Mouse (Mus musculus) heart, adult 2 months (tissue): Measurements from ENCODE around the gene Elmo1. TPM values are rescaled to one million over a fixed set of nuclear protein-coding genes. Genes with fewer than 3 reads are reported as not detected.

Experiments used
- DNase-seq, 2 experiments: peaks; one replicate each; pipeline ENCODE4 v3.0.0; 2021
- H3K27ac ChIP-seq: fragments of 200-600 bp; 2 replicates; pipeline ENCODE4 v1.8.1; 2022
- H3K27me3 ChIP-seq: fragments of 200-500 bp; 2 replicates; pipeline ENCODE4 v1.6.1; 2012; ENCODE audit warnings: mild to moderate bottlenecking, low read length, inconsistent platforms, mixed read lengths; ENCODE audit not compliant: control insufficient read depth, insufficient read depth
- H3K36me3 ChIP-seq: fragments of 200-500 bp; 2 replicates; pipeline ENCODE4 v1.6.1; 2012; ENCODE audit warnings: low read length, inconsistent platforms; ENCODE audit not compliant: control insufficient read depth, insufficient read depth
- H3K4me1 ChIP-seq: fragments of 200-500 bp; 2 replicates; pipeline ENCODE4 v1.6.1; 2011; ENCODE audit warnings: low read length; ENCODE audit not compliant: control insufficient read depth, insufficient read depth
- H3K4me3 ChIP-seq: fragments of 200-600 bp; 2 replicates; pipeline ENCODE4 v1.8.1; 2022
- H3K79me2 ChIP-seq: fragments of 200-500 bp; replicated peaks from 2 replicates; pipeline ENCODE4 v1.6.1; 2012; ENCODE audit warnings: mild to moderate bottlenecking, inconsistent platforms, low read length, moderate library complexity, mixed read lengths; ENCODE audit not compliant: control insufficient read depth, insufficient read depth
- H3K9ac ChIP-seq: fragments of 200-500 bp; 2 replicates; pipeline ENCODE4 v1.6.1; 2012; ENCODE audit warnings: low read depth, mild to moderate bottlenecking, control low read depth, inconsistent platforms, low read length, mixed read lengths
- CTCF ChIP-seq: fragments of 200-600 bp; IDR thresholded peaks from 2 replicates; pipeline ENCODE4 v1.8.1; 2022; ENCODE audit warnings: antibody characterized with exemption, mild to moderate bottlenecking, moderate library complexity
- EP300 ChIP-seq: fragments of 200-500 bp; IDR thresholded peaks from 2 replicates; pipeline ENCODE4 v1.6.1; 2011; ENCODE audit warnings: low read depth, low read length, control low read depth; ENCODE audit not compliant: insufficient read depth
- POLR2A ChIP-seq: fragments of 200-500 bp; IDR thresholded peaks from 2 replicates; pipeline ENCODE4 v1.6.1; 2011; ENCODE audit warnings: mild to moderate bottlenecking, low read depth, low read length, control low read depth; ENCODE audit not compliant: insufficient read depth
- WGBS: fragments of 180-500 bp; shearing (Covaris S2); methylation state at CpG from one replicate; pipeline ENCODE4 v1.1.7; 2018; 5-methylcytosine and 5-hydroxymethylcytosine counted together
- intact Hi-C: fragments of 180-260 bp; cut with DNase I; formaldehyde crosslinking; loops from one replicate; pipeline ENCODE4 v1.15.1; 2025
- polyA plus RNA-seq: library from polyadenylated mRNA; depleted of rRNA; stranded (reverse); fragments of >200 nt; gene quantifications from 2 replicates; pipeline ENCODE4 v1.2.3, GENCODE M21; 2012
- total RNA-seq, 2 experiments: library from RNA; stranded (reverse); gene quantifications; 2 replicates each; pipeline ENCODE4 v1.2.3; 2021

Gene Elmo1
- total and polyA plus RNA-seq, 3 experiments: 7.0 to 9.1 (median 7.1) TPM

DNA sequence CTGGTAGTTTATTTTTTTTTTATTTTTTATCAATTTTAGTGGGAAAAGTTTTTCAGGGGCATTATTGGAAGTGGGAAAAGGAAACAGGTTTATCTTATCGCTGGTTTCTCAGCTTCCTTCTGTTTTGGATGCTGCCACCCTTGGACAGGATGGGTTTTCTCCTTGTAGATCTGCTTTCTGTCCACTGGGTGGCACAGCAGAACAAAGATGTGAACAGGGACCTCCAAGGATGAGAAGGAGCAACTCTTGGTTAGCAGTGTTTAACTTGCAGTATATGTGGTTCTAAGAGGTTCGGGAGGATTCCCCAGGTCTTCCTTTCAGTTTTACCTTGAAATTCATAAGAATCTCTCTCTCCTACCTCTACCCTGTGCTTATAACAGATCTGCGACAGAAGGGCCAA is 209.0 kb downstream of the Elmo1 start:
- H3K36me3 ChIP-seq: no peaks in the 10 kb centered on the region
- no peaks in the 10 kb centered on the region for H3K79me2 ChIP-seq
- peak; percentile 79 for TF ChIP-seq CTCF
- TF ChIP-seq EP300: no peak
- intact Hi-C loops: loop anchor here (2.0 kb wide), 1 partner anchor 735 kb away; no protein-coding TSS in a partner anchor
- H3K9ac ChIP-seq: no peak overlapping the region
- WGBS: 68% methylated on average over 3 of the region's 3 CpGs
- no peaks in the 10 kb centered on the region for H3K4me1 ChIP-seq
- no peak overlapping the region for H3K4me3 ChIP-seq
- no peak overlapping the region for H3K27ac ChIP-seq
- no peaks in the 10 kb centered on the region for H3K27me3 ChIP-seq
- DNase-seq: no peak

- intact Hi-C loops: no loop called here
- H3K27me3 ChIP-seq: no peaks in the 10 kb centered on the region
- no peak overlapping the region for H3K9ac ChIP-seq
- H3K79me2 ChIP-seq: no peaks in the 10 kb centered on the region
- H3K27ac ChIP-seq: no peak overlapping the region
- DNase-seq: no peak
- H3K4me1 ChIP-seq: no peaks in the 10 kb centered on the region
- no peak overlapping the region for H3K4me3 ChIP-seq
- WGBS: 85% methylated on average over 3 of the region's 3 CpGs
- H3K36me3 ChIP-seq: no peaks in the 10 kb centered on the region
- TF ChIP-seq CTCF (no peak), POLR2A (no peak)
Observed at GRCm38 (mm10) chr13:20300052-20300564, 209.7 kb downstream of the Elmo1 start.

DNA sequence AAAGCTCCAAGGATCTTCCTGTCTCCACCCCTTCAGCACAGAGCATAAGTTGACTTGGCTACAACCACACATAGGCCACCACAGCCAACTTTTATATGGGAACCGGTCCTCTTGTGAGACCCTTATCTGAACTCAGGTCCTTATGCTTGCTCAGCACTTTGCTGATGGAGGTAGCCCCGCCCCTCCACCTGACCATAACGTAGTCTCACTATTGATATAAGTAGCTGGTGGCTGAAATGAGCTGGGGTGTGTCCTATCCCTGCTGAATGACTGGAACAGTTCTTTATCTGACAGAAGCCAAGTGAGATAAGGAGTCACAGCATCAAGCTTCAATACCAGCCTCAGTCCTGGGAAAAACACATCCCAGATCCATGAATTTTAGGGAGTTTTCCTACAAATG is 210.2 kb downstream of the Elmo1 start:
- Histone ChIP-seq H3K79me2 (no peaks in the 10 kb centered on the region), H3K9ac (no peak overlapping the region), H3K4me1 (no peaks in the 10 kb centered on the region), H3K27ac (no peak overlapping the region), H3K27me3 (no peaks in the 10 kb centered on the region), H3K4me3 (no peak overlapping the region), H3K36me3 (no peaks in the 10 kb centered on the region)
- TF ChIP-seq EP300: no peak
- TF ChIP-seq POLR2A: no peak
- no peak for TF ChIP-seq CTCF
- no peak for DNase-seq
- intact Hi-C loops: no loop called here
- WGBS: 67% methylated on average over 3 of the region's 3 CpGs

DNA sequence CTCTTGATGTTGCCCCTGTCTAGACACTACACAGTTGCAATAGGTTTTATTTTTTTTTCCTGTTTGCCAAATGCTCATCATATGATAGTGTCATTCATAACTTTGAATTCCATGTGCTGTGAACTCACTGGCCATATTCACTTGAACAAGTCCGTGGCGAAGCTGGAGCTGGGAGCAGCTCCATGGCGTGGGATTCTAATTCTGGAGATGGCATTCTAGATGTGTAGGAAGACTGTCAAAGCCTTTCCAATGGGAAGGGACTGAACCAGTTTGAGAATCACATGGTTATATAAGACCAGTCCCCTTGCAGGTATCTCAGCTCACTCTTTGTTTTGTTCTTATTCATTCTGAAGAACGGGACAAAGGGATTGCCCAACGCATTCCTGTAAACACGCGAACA is 211.4 kb downstream of the Elmo1 start:
- Histone ChIP-seq H3K27ac (no peak overlapping the region), H3K79me2 (no peaks in the 10 kb centered on the region), H3K4me3 (no peak overlapping the region), H3K36me3 (no peaks in the 10 kb centered on the region), H3K9ac (no peak overlapping the region), H3K4me1 (peaks cover 2% of the 10 kb centered on the region; the same call in 1 of the 2 replicates), H3K27me3 (no peaks in the 10 kb centered on the region)
- WGBS: 95% methylated on average over 7 of the region's 7 CpGs
- TF ChIP-seq EP300 (no peak), POLR2A (no peak), CTCF (no peak)
- intact Hi-C loops: no loop called here
- DNase-seq: no peak

DNA sequence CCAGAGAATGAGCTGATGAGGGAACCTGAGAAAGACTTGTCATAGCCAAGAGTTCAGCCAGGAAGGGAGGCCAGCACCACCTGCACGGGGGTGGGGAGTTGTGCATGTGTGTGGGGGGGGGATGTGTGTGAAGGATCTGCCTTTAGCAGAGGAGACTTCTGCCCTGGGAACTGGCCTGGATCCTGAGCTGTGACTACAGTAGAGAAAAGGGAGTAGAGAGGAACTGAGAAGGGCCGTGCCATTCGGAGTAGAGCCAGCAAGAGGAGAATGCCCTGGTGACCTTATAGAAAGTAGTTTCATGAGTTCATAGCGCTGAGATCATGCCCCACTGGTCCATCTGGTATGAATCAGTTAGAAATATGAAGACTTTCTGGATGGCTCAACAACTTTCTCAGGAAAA is 215.2 kb downstream of the Elmo1 start:
- no peaks in the 10 kb centered on the region for H3K36me3 ChIP-seq
- H3K4me1 ChIP-seq: peaks cover 4% of the 10 kb centered on the region
- H3K27ac ChIP-seq: no peak overlapping the region; the same call in 1 of the 2 replicates
- H3K27me3 ChIP-seq: no peaks in the 10 kb centered on the region
- DNase-seq: no peak
- WGBS: 60% methylated on average over 4 of the region's 4 CpGs
- intact Hi-C loops: no loop called here
- no peak for TF ChIP-seq POLR2A
- no peak for TF ChIP-seq EP300
- no peak for TF ChIP-seq CTCF
- H3K9ac ChIP-seq: no peak overlapping the region
- no peaks in the 10 kb centered on the region for H3K79me2 ChIP-seq
- no peak overlapping the region for H3K4me3 ChIP-seq

DNA sequence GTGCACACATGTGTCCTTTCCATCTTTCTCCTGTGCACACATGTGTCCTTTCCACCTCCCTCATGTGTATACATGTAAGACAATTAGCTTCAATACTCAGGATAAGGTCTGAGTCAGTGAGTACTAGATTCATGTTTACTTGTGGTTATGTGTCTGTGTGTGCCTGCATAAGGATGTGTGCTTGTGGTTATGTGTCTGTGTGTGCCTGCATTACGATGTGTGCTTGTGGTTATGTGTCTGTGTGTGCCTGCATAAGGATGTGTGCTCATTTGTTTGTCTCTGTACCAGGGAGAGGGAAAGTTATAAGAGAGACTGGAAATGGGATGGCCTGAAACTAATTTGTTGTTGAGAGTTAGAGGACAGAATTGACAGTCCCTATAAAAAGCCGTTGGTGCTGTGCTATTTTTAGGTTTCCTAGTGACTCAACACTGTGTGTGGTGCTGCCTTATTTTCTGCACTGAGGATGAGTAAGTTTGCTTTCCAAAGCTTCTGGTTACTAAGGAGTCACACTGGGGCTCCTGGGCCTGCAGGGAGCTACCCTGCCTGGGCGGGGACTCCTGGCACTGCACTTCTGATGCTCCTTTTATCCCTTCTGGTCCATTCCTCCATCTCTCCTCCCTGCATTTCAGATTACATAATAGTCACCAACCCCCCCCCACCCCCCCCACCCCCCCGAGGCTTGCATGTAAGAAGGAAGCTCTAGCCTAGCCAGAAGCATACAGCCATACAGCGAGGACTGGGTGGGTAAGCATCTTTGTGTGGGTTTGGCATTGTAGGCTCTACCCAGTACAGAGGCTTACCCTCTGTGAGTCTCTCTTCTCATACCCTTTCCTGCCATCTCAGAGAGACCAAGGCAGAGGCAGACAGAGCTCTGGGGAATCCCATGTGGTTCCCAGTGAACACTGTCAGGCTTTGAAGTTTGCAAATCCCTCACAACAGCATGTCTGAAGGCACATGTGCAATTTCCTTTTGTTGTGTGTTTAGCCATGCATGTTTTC is 216.1 kb downstream of the Elmo1 start:
- no peak overlapping the region; the same call in 1 of the 2 replicates for H3K9ac ChIP-seq
- TF ChIP-seq EP300: no peak
- no peak for TF ChIP-seq POLR2A
- TF ChIP-seq CTCF: no peak
- peak overlapping the region; percentile 40; the same call in 1 of the 2 replicates for H3K27ac ChIP-seq
- H3K4me3 ChIP-seq: no peak overlapping the region
- H3K27me3 ChIP-seq: no peaks in the 10 kb centered on the region
- 36% methylated on average over 5 of the region's 5 CpGs for WGBS
- no peaks in the 10 kb centered on the region for H3K36me3 ChIP-seq
- DNase-seq: peak in 1 of 2 experiments; percentile 18
- H3K79me2 ChIP-seq: no peaks in the 10 kb centered on the region
- H3K4me1 ChIP-seq: peaks cover 4% of the 10 kb centered on the region
- intact Hi-C loops: no loop called here
